25 mouse cellular contexts compared by ENCODE assay signal in genomic region chr12:73266597-73266996, GRCm38 (mm10). TPM values are rescaled to one million over a fixed set of nuclear protein-coding genes. Genes with fewer than 3 reads are reported as not detected.
"Had no signal": no experiment of that assay in that cellular context is flagged by ENCODE, and none has a peak within 500 bp of the region (broad histone marks: within the 10 kb centered on the region; RNA-seq: fewer than 3 reads in every experiment).

No protein-coding gene starts in this region.

- DNase-seq: cerebellum, adult 2 months; cerebellum, adult 8-10 months; cerebellum, adult 9-10 months; cerebellum, adult 9-11 months; cerebellum, postnatal 10 days; cerebellum, postnatal 14 days; cerebellum, postnatal 25 days; cerebellum, postnatal 36 days; embryo, embryonic 11 days; forebrain, postnatal 0 days; gastrocnemius, postnatal 10 days; gastrocnemius, postnatal 14 days; gastrocnemius, postnatal 25 days; gastrocnemius, postnatal 36 days; heart, adult 18-20 months; heart, adult 2 months had no signal

- H3K4me3 ChIP-seq: embryonic facial prominence, embryonic 10.5 days; embryonic facial prominence, embryonic 12.5 days; embryonic facial prominence, embryonic 13.5 days; embryonic facial prominence, embryonic 15.5 days; erythroblast, embryonic 14.5 days; forebrain, embryonic 10.5 days; forebrain, embryonic 12.5 days; forebrain, embryonic 13.5 days; forebrain, embryonic 15.5 days; heart, adult 2 months had no signal

- H3K4me2 ChIP-seq: embryonic facial prominence, embryonic 12.5 days; embryonic facial prominence, embryonic 13.5 days; embryonic facial prominence, embryonic 15.5 days; forebrain, embryonic 12.5 days; forebrain, embryonic 13.5 days; forebrain, embryonic 15.5 days had no signal

- H3K36me3 ChIP-seq: embryonic facial prominence, embryonic 12.5 days; embryonic facial prominence, embryonic 13.5 days; embryonic facial prominence, embryonic 15.5 days; forebrain, embryonic 10.5 days; forebrain, embryonic 12.5 days; forebrain, embryonic 15.5 days had no signal

- H3K27me3 ChIP-seq: embryonic facial prominence, embryonic 12.5 days; embryonic facial prominence, embryonic 13.5 days; embryonic facial prominence, embryonic 15.5 days; forebrain, embryonic 12.5 days; forebrain, embryonic 13.5 days; forebrain, embryonic 15.5 days had no signal

- H3K27ac ChIP-seq: embryonic facial prominence, embryonic 10.5 days; embryonic facial prominence, embryonic 12.5 days; embryonic facial prominence, embryonic 13.5 days; embryonic facial prominence, embryonic 15.5 days; forebrain, embryonic 10.5 days; forebrain, embryonic 12.5 days; forebrain, embryonic 13.5 days; forebrain, embryonic 15.5 days; heart, adult 2 months had no signal

RNA-seq across cellular contexts. Expression of gene Slc38a6, which starts 20.0 kb away (rescaled TPM):
- polyA plus RNA-seq: erythroblast, embryonic 14.5 days had no signal
